ENCODE assay signal across 8 mouse cellular contexts in genomic region chr6:122742228-122742899, GRCm38 (mm10). TPM values are rescaled to one million over a fixed set of nuclear protein-coding genes. Genes with fewer than 3 reads are reported as not detected.
DNase-seq lines count a peak whose midpoint lies in the region; ATAC-seq lines count a peak whose summit lies in the region.

No protein-coding gene starts in this region.

- H3K4me3 ChIP-seq in embryonic facial prominence, embryonic 12.5 days: peak overlapping the region; percentile 49
- peak overlapping the region; percentile 42 for H3K4me3 ChIP-seq in hindbrain, embryonic 11.5 days (ENCODE audit: low read depth, low read length)
- peak overlapping the region; percentile 16; the same call in 1 of the 2 replicates for H3K4me3 ChIP-seq in macrophage (ENCODE audit: inconsistent target)

- ATAC-seq in activated CD4-positive, CD25-positive, alpha-beta regulatory T cell, adult 4 months: peak; percentile 89
- ATAC-seq in embryonic facial prominence, embryonic 12.5 days (ENCODE audit: insufficient number of reproducible peaks, insufficient read depth, low FRiP score, low TSS enrichment): peak; percentile 29; the same call in 1 of the 2 replicates
- ATAC-seq in hindbrain, embryonic 11.5 days (ENCODE audit: low FRiP score): peak; percentile 43; the same call in 1 of the 2 replicates

- H3K4me1 ChIP-seq in embryonic facial prominence, embryonic 12.5 days: peaks cover 4% of the 10 kb centered on the region; the same call in 1 of the 2 replicates
- no peaks in the 10 kb centered on the region for H3K4me1 ChIP-seq in hindbrain, embryonic 11.5 days (replicated peaks; ENCODE audit: control insufficient read depth, insufficient read depth, low read length)

- peak overlapping the region; percentile 16 for H3K9ac ChIP-seq in embryonic facial prominence, embryonic 12.5 days
- H3K9ac ChIP-seq in hindbrain, embryonic 11.5 days (ENCODE audit: low read depth, low read length): peak overlapping the region; percentile 35; the same call in 1 of the 2 replicates

- no peaks in the 10 kb centered on the region for H3K79me2 ChIP-seq in macrophage (ENCODE audit: inconsistent target)

- peaks cover 36% of the 10 kb centered on the region for H3K27me3 ChIP-seq in embryonic facial prominence, embryonic 12.5 days
- peaks cover 10% of the 10 kb centered on the region for H3K27me3 ChIP-seq in hindbrain, embryonic 11.5 days (ENCODE audit: control insufficient read depth, insufficient read depth, low read length)

- no peaks in the 10 kb centered on the region for H3K36me3 ChIP-seq in embryonic facial prominence, embryonic 12.5 days
- H3K36me3 ChIP-seq in hindbrain, embryonic 11.5 days (ENCODE audit: control insufficient read depth, insufficient read depth, low read length): no peaks in the 10 kb centered on the region
- H3K36me3 ChIP-seq in macrophage (ENCODE audit: inconsistent target): no peaks in the 10 kb centered on the region

- H3K9me3 ChIP-seq in embryonic facial prominence, embryonic 12.5 days: no peaks in the 10 kb centered on the region
- no peaks in the 10 kb centered on the region for H3K9me3 ChIP-seq in hindbrain, embryonic 11.5 days (ENCODE audit: control insufficient read depth, low read length)

- peak overlapping the region; percentile 73 for H3K4me2 ChIP-seq in embryonic facial prominence, embryonic 12.5 days (replicated peaks)
- peak overlapping the region; percentile 64 for H3K4me2 ChIP-seq in hindbrain, embryonic 11.5 days (replicated peaks; ENCODE audit: low read depth, low read length)

- peak; percentile 39 to 46 for DNase-seq in CD8-positive naive resting alpha-beta T cell, adult 2 months (ENCODE audit: low read depth in 2 of 2, low spot score in 2 of 2)
- DNase-seq in hindbrain, embryonic 11.5 days (ENCODE audit: low spot score): peak; percentile 64
- DNase-seq in left cerebral cortex, adult 18-20 months (ENCODE audit: low spot score in 2 of 2): peak; percentile 51 to 60
- peak; percentile 23 for DNase-seq in skeletal muscle tissue, adult 2 months (ENCODE audit: low read depth, low spot score)
- no peak for DNase-seq in urinary bladder, adult 2 months (ENCODE audit: low spot score)

- no peak overlapping the region for H3K27ac ChIP-seq in embryonic facial prominence, embryonic 12.5 days
- no peak overlapping the region for H3K27ac ChIP-seq in hindbrain, embryonic 11.5 days (ENCODE audit: low read depth, low read length)
- no peak overlapping the region for H3K27ac ChIP-seq in macrophage

- 2% methylated on average over 23 of the region's 23 CpGs for WGBS in embryonic facial prominence, embryonic 12.5 days
- under 1% methylated on average over 23 of the region's 23 CpGs for whole genome bisulfite sequencing in hindbrain, embryonic 11.5 days
- WGBS in macrophage (ENCODE audit: missing documents): 3% methylated on average over 23 of the region's 23 CpGs

RNA-seq across cellular contexts. Expression of gene Nanog, which starts 35.1 kb away (rescaled TPM):
- polyA plus RNA-seq in activated CD4-positive, CD25-positive, alpha-beta regulatory T cell, adult 4 months (2017; shearing (Covaris generic)): under 1 TPM in 1 of 2 experiments, not detected in 1; 0.22 TPM
- polyA plus RNA-seq in embryonic facial prominence, embryonic 12.5 days (2016; fragmentation: Nextera tagmentation; extraction: Ambion mirVana): 0.33 and 0.59 TPM in 2 replicates
- polyA plus RNA-seq in hindbrain, embryonic 11.5 days (2014; fragmentation: Nextera tagmentation; extraction: Ambion mirVana): 0.07 and 0.32 TPM in 2 replicates
- total RNA-seq in left cerebral cortex, adult 18-20 months (2021): not detected
- total RNA-seq in macrophage (2018; cell fraction: chromatin; rRNA removed): not detected
- total RNA-seq in macrophage (2018; cell fraction: cytosol; rRNA removed): not detected
- total RNA-seq in macrophage (2018; cell fraction: nucleus; rRNA removed): not detected
- not detected in 3 replicates for polyA plus RNA-seq in macrophage (2018)
- 0.07 and 0.12 TPM in 2 replicates for polyA plus RNA-seq in urinary bladder, adult 2 months (2012; rRNA removed)

RNA-seq across cellular contexts. Expression of gene Slc2a3, which starts 59.1 kb away (rescaled TPM):
- 10 to 100 TPM; 64.2 to 69.4 TPM for polyA plus RNA-seq in activated CD4-positive, CD25-positive, alpha-beta regulatory T cell, adult 4 months (2017; shearing (Covaris generic))
- polyA plus RNA-seq in embryonic facial prominence, embryonic 12.5 days (2016; fragmentation: Nextera tagmentation; extraction: Ambion mirVana): 31.5 and 32.7 TPM in 2 replicates
- 23.5 and 29.2 TPM in 2 replicates for polyA plus RNA-seq in hindbrain, embryonic 11.5 days (2014; fragmentation: Nextera tagmentation; extraction: Ambion mirVana)
- 100 to 1,000 TPM; 120 to 139 TPM for total RNA-seq in left cerebral cortex, adult 18-20 months (2021)
- total RNA-seq in macrophage (2018; cell fraction: chromatin; rRNA removed): 1 to 10 TPM in 21 of 26 experiments, under 1 TPM in 5; 0.51 to 9.7 (median 4.3) TPM
- total RNA-seq in macrophage (2018; cell fraction: cytosol; rRNA removed): 1 to 10 TPM; 2.2 to 7.4 (median 4.6) TPM
- 10 to 100 TPM in 2 of 26 experiments, 1 to 10 TPM in 24; 1.3 to 10.6 (median 3.9) TPM for total RNA-seq in macrophage (2018; cell fraction: nucleus; rRNA removed)
- 2.4 to 6.9 TPM (median 3.4 TPM) in 3 replicates for polyA plus RNA-seq in macrophage (2018)
- 5.1 and 5.9 TPM in 2 replicates for polyA plus RNA-seq in urinary bladder, adult 2 months (2012; rRNA removed)

Comparison
In these comparisons a context has a peak if more than half of its experiments do, and no peak if none do; other contexts are left out.
1. ATAC-seq: peak in every context shown above with its lines; median percentile 89 in activated CD4-positive, CD25-positive, alpha-beta regulatory T cell, adult 4 months; 43 in hindbrain, embryonic 11.5 days; 29 in embryonic facial prominence, embryonic 12.5 days.